Comparison of ENCODE assay signal across 43 mouse cellular contexts in the genomic region with DNA sequence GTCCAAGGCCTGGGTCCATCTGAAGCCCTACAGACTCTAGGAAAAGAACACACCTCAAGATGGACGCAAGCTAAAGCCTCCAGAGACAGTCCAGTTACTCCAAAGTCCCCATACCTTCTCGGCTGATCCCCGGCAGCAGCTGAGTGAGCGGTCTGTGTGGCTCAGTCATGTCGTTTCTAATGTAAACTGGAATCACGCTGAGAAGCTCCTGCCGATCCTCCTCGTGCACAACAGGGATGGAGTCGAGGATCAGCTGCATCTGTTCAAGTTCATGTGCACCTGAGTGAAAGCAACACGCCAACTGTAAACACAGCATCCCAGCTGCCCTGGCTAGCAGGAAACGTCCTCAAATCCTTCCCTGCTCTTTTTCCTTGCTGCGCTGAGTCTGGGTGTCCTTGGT. TPM values are rescaled to one million over a fixed set of nuclear protein-coding genes. Genes with fewer than 3 reads are reported as not detected.
"Had no signal": no experiment of that assay in that cellular context is flagged by ENCODE, and none has a peak within 500 bp of the region (broad histone marks: within the 10 kb centered on the region; RNA-seq: fewer than 3 reads in every experiment).

No protein-coding gene starts in this region.

- H3K4me3 ChIP-seq: left cerebral cortex, adult 2 months; limb, embryonic 10.5 days; limb, embryonic 12.5 days; limb, embryonic 13.5 days; limb, embryonic 15.5 days; liver, embryonic 12.5 days; liver, embryonic 13.5 days; liver, embryonic 15.5 days; lung, embryonic 15.5 days; megakaryocyte, embryonic 14.5 days; midbrain, embryonic 10.5 days; midbrain, embryonic 12.5 days; midbrain, embryonic 13.5 days; midbrain, embryonic 15.5 days; myocyte had no signal

- H3K27ac ChIP-seq: left cerebral cortex, adult 2 months; limb, embryonic 10.5 days; limb, embryonic 12.5 days; limb, embryonic 13.5 days; limb, embryonic 15.5 days; liver, embryonic 12.5 days; liver, embryonic 13.5 days; liver, embryonic 14.5 days; liver, embryonic 15.5 days; lung, embryonic 15.5 days; macrophage; midbrain, embryonic 10.5 days; midbrain, embryonic 12.5 days; midbrain, embryonic 13.5 days; midbrain, embryonic 15.5 days had no signal

- ATAC-seq: liver, embryonic 12.5 days; liver, postnatal 0 days; lung, postnatal 0 days; midbrain, embryonic 13.5 days; midbrain, embryonic 15.5 days; midbrain, embryonic 16.5 days had no signal

- H3K9me3 ChIP-seq: limb, embryonic 10.5 days; limb, embryonic 12.5 days; limb, embryonic 13.5 days; limb, embryonic 15.5 days; liver, embryonic 12.5 days; liver, embryonic 13.5 days; liver, embryonic 15.5 days; lung, embryonic 15.5 days; midbrain, embryonic 10.5 days; midbrain, embryonic 12.5 days; midbrain, embryonic 13.5 days; midbrain, embryonic 15.5 days had no signal

- DNase-seq: left cerebral cortex, postnatal 4 days; liver; liver, embryonic 13.5 days; liver, postnatal 0 days; lung, adult 18-20 months; lung, adult 2 months; lung, embryonic 14.5 days; lung, postnatal 10 days; lung, postnatal 14 days; lung, postnatal 36 days; lung, postnatal 4 days; midbrain, embryonic 14.5 days had no signal

- H3K27me3 ChIP-seq: limb, embryonic 12.5 days; limb, embryonic 13.5 days; limb, embryonic 15.5 days; liver, embryonic 12.5 days; liver, embryonic 13.5 days; liver, embryonic 15.5 days; lung, embryonic 15.5 days; megakaryocyte, embryonic 14.5 days; midbrain, embryonic 12.5 days; midbrain, embryonic 13.5 days; midbrain, embryonic 15.5 days had no signal

- H3K4me1 ChIP-seq: limb, embryonic 10.5 days; limb, embryonic 12.5 days; limb, embryonic 13.5 days; limb, embryonic 15.5 days; liver, embryonic 15.5 days; lung, embryonic 15.5 days; midbrain, embryonic 12.5 days; midbrain, embryonic 13.5 days; midbrain, embryonic 15.5 days had no signal

- H3K9ac ChIP-seq: limb, embryonic 12.5 days; limb, embryonic 13.5 days; limb, embryonic 15.5 days; liver, embryonic 12.5 days; liver, embryonic 13.5 days; liver, embryonic 14.5 days; liver, embryonic 15.5 days; liver, postnatal 0 days; lung, embryonic 14.5 days; lung, embryonic 15.5 days; midbrain, embryonic 12.5 days; midbrain, embryonic 13.5 days; midbrain, embryonic 15.5 days had no signal

- H3K4me2 ChIP-seq: limb, embryonic 12.5 days; limb, embryonic 13.5 days; limb, embryonic 15.5 days; liver, embryonic 11.5 days; liver, embryonic 12.5 days; liver, embryonic 13.5 days; liver, embryonic 15.5 days; lung, embryonic 14.5 days; lung, embryonic 15.5 days; midbrain, embryonic 12.5 days; midbrain, embryonic 13.5 days; midbrain, embryonic 15.5 days had no signal

RNA-seq across cellular contexts. Expression of gene Bcl2l10, which starts 45.7 kb away (rescaled TPM):
- total RNA-seq: left cerebral cortex, adult 2 months; left cerebral cortex, postnatal 25 days; left cerebral cortex, postnatal 36 days; liver, adult 2 months; megakaryocyte progenitor cell, adult 5-6 weeks; megakaryocyte, adult 5-6 weeks; megakaryocyte-erythroid progenitor cell, adult 5-6 weeks; monocyte, adult 5-6 weeks had no signal
- polyA plus RNA-seq: limb, embryonic 10.5 days; limb, embryonic 11.5 days; limb, embryonic 12.5 days; limb, embryonic 13.5 days; limb, embryonic 14.5 days; limb, embryonic 15.5 days; liver, adult 2 months; liver, embryonic 11.5 days; liver, embryonic 12.5 days; liver, embryonic 13.5 days; liver, embryonic 14.5 days; liver, embryonic 15.5 days; liver, embryonic 16.5 days; liver, postnatal 0 days; lung, embryonic 14.5 days; lung, embryonic 15.5 days; lung, embryonic 16.5 days; macrophage; midbrain, embryonic 10.5 days; midbrain, embryonic 12.5 days; midbrain, embryonic 13.5 days; midbrain, embryonic 14.5 days; midbrain, embryonic 15.5 days; midbrain, embryonic 16.5 days; myocyte; neural tube, embryonic 11.5 days had no signal
